Mouse (Mus musculus) megakaryocyte, embryonic 14.5 days (primary cell): Measurements from ENCODE around the gene Thbs2.

ENCODE experiments used
- FLI1 ChIP-seq: IDR thresholded peaks from 2 replicates; pipeline ENCODE4 v1.6.1; 2012; ENCODE audit warnings: low read length, inconsistent platforms, mixed read lengths
- GATA1 ChIP-seq: IDR thresholded peaks from 3 replicates; pipeline ENCODE4 v1.6.1; 2012; ENCODE audit warnings: mixed read lengths, low read length, inconsistent platforms, borderline replicate concordance

- TF ChIP-seq FLI1: no peak
- TF ChIP-seq GATA1: no peak
These were observed 27.3 kb upstream of the Thbs2 start for GRCm38 (mm10) chr17:14721325-14721724.
